Mouse (Mus musculus): ENCODE results near the gene Gm2a. TPM values are rescaled to one million over a fixed set of nuclear protein-coding genes. Genes with fewer than 3 reads are reported as not detected.

Gene Gm2a
- polyA plus RNA-seq, 1 experiment = 5.8 TPM

DNA sequence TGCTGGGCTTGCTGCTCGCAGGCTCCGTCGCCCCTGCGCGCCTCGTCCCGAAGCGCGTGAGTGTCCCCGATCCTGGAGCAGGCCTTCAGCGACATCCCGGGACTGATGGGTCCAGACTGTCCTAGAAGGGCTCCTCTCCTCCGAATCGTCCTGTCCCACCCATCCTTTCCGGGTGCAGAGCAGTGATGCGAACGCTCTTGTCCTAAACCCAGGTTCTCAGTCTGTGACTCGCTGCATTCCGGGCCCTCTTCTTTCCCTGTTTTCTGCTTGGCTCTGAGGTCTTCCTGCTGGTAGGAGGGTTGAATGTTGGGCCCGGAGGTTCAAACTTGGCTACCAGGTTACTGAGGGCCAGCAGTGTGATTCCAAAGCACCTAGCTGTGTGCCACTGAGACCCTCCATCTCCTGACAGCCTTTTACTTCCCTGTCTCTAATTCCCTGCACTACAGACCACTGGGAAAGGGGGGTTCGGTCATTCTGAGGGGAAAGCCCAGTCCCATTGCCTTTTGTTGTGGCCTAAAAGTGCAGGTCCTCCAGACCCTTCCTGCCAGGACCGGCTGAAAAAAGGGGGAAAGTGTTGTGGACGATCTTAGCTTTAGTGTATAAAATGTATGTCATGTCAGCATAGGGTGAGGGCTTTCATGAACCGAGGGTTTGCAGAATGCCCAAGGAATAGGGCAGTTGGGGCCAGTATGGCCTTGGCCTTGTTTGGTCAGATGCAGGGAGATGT lies 437 bp downstream of the Gm2a start:
- peak overlapping the region; percentile 22 for H3K4me3 ChIP-seq
- H3K27me3 ChIP-seq (ENCODE audit: control insufficient read depth, insufficient read depth, insufficient read length) = no peaks in the 10 kb centered on the region
- H3K36me3 ChIP-seq (ENCODE audit: control insufficient read depth, insufficient read depth) = no peaks in the 10 kb centered on the region
- peak overlapping the region; percentile 72 for H3K4me2 ChIP-seq (ENCODE audit: low read depth)
- H3ac ChIP-seq (ENCODE audit: control insufficient read depth, insufficient read length) = no peak overlapping the region
- TF ChIP-seq MYOG (IDR thresholded peaks at IDR 0.05; ENCODE audit: control insufficient read depth in 1 of 3, insufficient read depth in 1 of 3, insufficient read length in 2 of 3, low read depth in 2 of 3) (no peak), USF1 (IDR thresholded peaks at IDR 0.05; ENCODE audit: low read depth) (no peak), SRF (IDR thresholded peaks at IDR 0.05; ENCODE audit: control insufficient read depth, insufficient read length, low read depth) (no peak), TCF3 (IDR thresholded peaks at IDR 0.05; ENCODE audit: insufficient read length, low read depth) (no peak)
- no peaks in the 10 kb centered on the region for H3K79me2 ChIP-seq (ENCODE audit: control insufficient read depth, insufficient read depth)

DNA sequence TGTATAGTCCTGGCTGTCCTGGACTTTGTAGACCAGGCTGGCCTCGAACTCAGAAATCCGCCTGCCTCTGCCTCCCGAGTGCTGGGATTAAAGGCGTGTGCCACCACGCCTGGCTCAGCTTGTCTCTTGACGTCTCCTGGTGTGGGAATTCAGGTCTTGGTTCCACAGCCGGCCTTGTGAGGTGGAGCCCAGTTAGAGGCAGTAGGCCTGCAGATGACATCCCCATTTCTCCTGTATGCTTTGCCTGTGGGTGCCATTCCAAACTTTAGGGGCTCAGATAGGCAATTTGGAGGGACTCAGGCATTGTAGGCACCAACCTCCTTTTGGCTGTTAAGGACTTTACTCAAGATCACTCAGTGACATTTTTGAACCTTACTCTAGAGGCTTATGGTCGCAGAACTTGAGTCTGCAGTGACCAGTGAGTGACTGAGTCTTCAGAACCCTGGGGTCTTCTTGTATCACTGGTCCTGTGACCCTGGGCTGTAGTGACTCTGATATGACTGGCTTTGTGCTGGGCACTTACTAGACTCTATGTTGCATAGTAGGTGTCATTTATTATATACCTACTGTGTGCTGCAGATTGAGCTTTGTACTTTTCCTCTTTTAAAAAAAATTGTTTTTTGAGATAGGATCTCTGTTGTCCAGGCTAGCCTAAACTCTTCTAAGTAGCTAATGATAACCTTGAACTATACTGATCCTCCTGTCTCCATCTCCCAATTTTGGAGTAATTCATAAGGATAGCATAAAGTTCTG lies 1.3 kb downstream of the Gm2a start:
- H3K4me2 ChIP-seq (ENCODE audit: low read depth) = no peak overlapping the region
- no peak overlapping the region for H3ac ChIP-seq (ENCODE audit: control insufficient read depth, insufficient read length)
- H3K27me3 ChIP-seq (ENCODE audit: control insufficient read depth, insufficient read depth, insufficient read length) = no peaks in the 10 kb centered on the region
- no peaks in the 10 kb centered on the region for H3K36me3 ChIP-seq (ENCODE audit: control insufficient read depth, insufficient read depth)
- H3K4me3 ChIP-seq = peak overlapping the region; percentile 22
- H3K79me2 ChIP-seq (ENCODE audit: control insufficient read depth, insufficient read depth) = no peaks in the 10 kb centered on the region
- no peak for TF ChIP-seq MAX (IDR thresholded peaks at IDR 0.05; ENCODE audit: low read depth)
- no peak for TF ChIP-seq SRF (IDR thresholded peaks at IDR 0.05; ENCODE audit: control insufficient read depth, insufficient read length, low read depth)
- no peak for TF ChIP-seq E2F4 (IDR thresholded peaks at IDR 0.05; ENCODE audit: insufficient read depth)
- TF ChIP-seq USF1 (IDR thresholded peaks at IDR 0.05; ENCODE audit: low read depth) = no peak
- TF ChIP-seq POLR2AphosphoS2 (IDR thresholded peaks at IDR 0.05; ENCODE audit: insufficient read length, low read depth) = no peak
- TF ChIP-seq TCF3 (IDR thresholded peaks at IDR 0.05; ENCODE audit: insufficient read length, low read depth) = no peak
- no peak for TF ChIP-seq POLR2A (IDR thresholded peaks at IDR 0.05; ENCODE audit: insufficient read length, low read depth)
- TF ChIP-seq MYOD1 (IDR thresholded peaks at IDR 0.05; ENCODE audit: control insufficient read depth in 1 of 3, insufficient read length in 2 of 3, low read depth in 2 of 3) = no peak
- TF ChIP-seq CEBPB (IDR thresholded peaks at IDR 0.05; ENCODE audit: insufficient read depth, poor library complexity, severe bottlenecking) = no peak
- TF ChIP-seq MYOG (IDR thresholded peaks at IDR 0.05; ENCODE audit: control insufficient read depth in 1 of 3, insufficient read depth in 1 of 3, insufficient read length in 2 of 3, low read depth in 2 of 3) = no peak
- TF ChIP-seq TCF12 (IDR thresholded peaks at IDR 0.05; ENCODE audit: insufficient read depth, poor library complexity, severe bottlenecking) = no peak

GRCm38 (mm10) chr11:55099868-55100267 lies 2.0 kb downstream of the Gm2a start:
- H3K4me3 ChIP-seq = no peak overlapping the region
- H3K79me2 ChIP-seq (ENCODE audit: control insufficient read depth, insufficient read depth) = no peaks in the 10 kb centered on the region
- H3K36me3 ChIP-seq (ENCODE audit: control insufficient read depth, insufficient read depth) = no peaks in the 10 kb centered on the region
- no peak for TF ChIP-seq POLR2AphosphoS2 (IDR thresholded peaks at IDR 0.05; ENCODE audit: insufficient read length, low read depth)
- no peak overlapping the region for H3K4me2 ChIP-seq (ENCODE audit: low read depth)
- H3ac ChIP-seq (ENCODE audit: control insufficient read depth, insufficient read length) = no peak overlapping the region
- H3K27me3 ChIP-seq (ENCODE audit: control insufficient read depth, insufficient read depth, insufficient read length) = no peaks in the 10 kb centered on the region

DNA sequence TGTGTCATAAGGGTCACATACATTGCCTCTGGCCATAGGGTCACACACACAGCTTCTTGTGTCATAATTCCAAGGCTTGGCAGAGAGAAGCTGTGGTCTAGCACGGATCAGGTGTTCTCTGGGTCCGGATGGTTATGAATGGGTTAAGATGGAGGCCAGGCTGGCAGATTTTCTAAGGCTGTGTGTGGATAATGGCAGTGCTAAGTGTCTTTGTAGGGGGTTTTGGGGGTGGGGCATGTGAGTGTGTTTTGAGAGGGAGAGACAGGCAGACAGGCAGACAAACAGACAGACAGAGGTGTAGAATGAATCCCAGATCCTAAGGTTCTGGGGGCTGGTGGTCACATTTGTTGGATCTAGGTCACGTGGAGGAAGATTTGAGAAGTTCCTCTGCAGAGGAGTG lies 4.1 kb downstream of the Gm2a start:
- no peak overlapping the region for H3K4me3 ChIP-seq

DNA sequence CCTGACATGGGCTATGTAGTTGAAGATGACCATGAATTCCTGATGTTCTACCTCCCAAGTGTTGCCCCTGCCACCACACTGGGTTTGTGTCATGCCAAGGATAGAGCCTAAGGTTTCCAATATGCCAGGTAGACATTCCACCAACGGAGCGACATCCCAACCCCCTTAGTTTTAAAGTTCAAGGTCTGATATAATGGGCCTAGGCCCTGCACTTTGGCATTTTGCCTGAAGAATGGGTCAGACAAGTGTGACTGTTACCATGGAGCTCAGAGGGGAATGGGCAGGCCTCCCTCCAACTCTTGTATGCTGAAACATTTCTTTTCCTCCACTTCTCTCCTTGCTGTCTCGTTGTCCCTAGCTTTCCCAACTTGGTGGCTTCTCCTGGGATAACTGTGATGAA lies 5.3 kb downstream of the Gm2a start:
- H3K27me3 ChIP-seq (ENCODE audit: control insufficient read depth, insufficient read depth, insufficient read length) = no peaks in the 10 kb centered on the region
- TF ChIP-seq REST (IDR thresholded peaks at IDR 0.05; ENCODE audit: insufficient read depth, insufficient read length) = no peak
- no peak for TF ChIP-seq TCF3 (IDR thresholded peaks at IDR 0.05; ENCODE audit: insufficient read length, low read depth)
- TF ChIP-seq TCF12 (IDR thresholded peaks at IDR 0.05; ENCODE audit: insufficient read depth, poor library complexity, severe bottlenecking) = no peak
- TF ChIP-seq POLR2AphosphoS2 (IDR thresholded peaks at IDR 0.05; ENCODE audit: insufficient read length, low read depth) = no peak
- no peak for TF ChIP-seq MYOD1 (IDR thresholded peaks at IDR 0.05; ENCODE audit: control insufficient read depth in 1 of 3, insufficient read length in 2 of 3, low read depth in 2 of 3)
- no peak for TF ChIP-seq CEBPB (IDR thresholded peaks at IDR 0.05; ENCODE audit: insufficient read depth, poor library complexity, severe bottlenecking)
- no peak for TF ChIP-seq MAX (IDR thresholded peaks at IDR 0.05; ENCODE audit: low read depth)
- no peak for TF ChIP-seq SRF (IDR thresholded peaks at IDR 0.05; ENCODE audit: control insufficient read depth, insufficient read length, low read depth)
- no peak for TF ChIP-seq USF1 (IDR thresholded peaks at IDR 0.05; ENCODE audit: low read depth)
- TF ChIP-seq E2F4 (IDR thresholded peaks at IDR 0.05; ENCODE audit: insufficient read depth) = no peak
- no peak for TF ChIP-seq MYOG (IDR thresholded peaks at IDR 0.05; ENCODE audit: control insufficient read depth in 1 of 3, insufficient read depth in 1 of 3, insufficient read length in 2 of 3, low read depth in 2 of 3)
- no peak for TF ChIP-seq POLR2A (IDR thresholded peaks at IDR 0.05; ENCODE audit: insufficient read length, low read depth)
- no peak overlapping the region for H3ac ChIP-seq (ENCODE audit: control insufficient read depth, insufficient read length)
- no peak overlapping the region for H3K4me2 ChIP-seq (ENCODE audit: low read depth)
- H3K36me3 ChIP-seq (ENCODE audit: control insufficient read depth, insufficient read depth) = no peaks in the 10 kb centered on the region
- H3K79me2 ChIP-seq (ENCODE audit: control insufficient read depth, insufficient read depth) = no peaks in the 10 kb centered on the region
- H3K4me3 ChIP-seq = no peak overlapping the region

More for the DNA sequence above, 4.1 kb downstream of the Gm2a start:
- no peak for TF ChIP-seq POLR2AphosphoS2 (IDR thresholded peaks at IDR 0.05; ENCODE audit: insufficient read length, low read depth)
- TF ChIP-seq REST (IDR thresholded peaks at IDR 0.05; ENCODE audit: insufficient read depth, insufficient read length) = no peak
- TF ChIP-seq MYOG (IDR thresholded peaks at IDR 0.05; ENCODE audit: control insufficient read depth in 1 of 3, insufficient read depth in 1 of 3, insufficient read length in 2 of 3, low read depth in 2 of 3) = no peak
- no peak for TF ChIP-seq TCF3 (IDR thresholded peaks at IDR 0.05; ENCODE audit: insufficient read length, low read depth)
- TF ChIP-seq MAX (IDR thresholded peaks at IDR 0.05; ENCODE audit: low read depth) = no peak
- no peak for TF ChIP-seq SRF (IDR thresholded peaks at IDR 0.05; ENCODE audit: control insufficient read depth, insufficient read length, low read depth)
- no peak for TF ChIP-seq TCF12 (IDR thresholded peaks at IDR 0.05; ENCODE audit: insufficient read depth, poor library complexity, severe bottlenecking)
- no peak for TF ChIP-seq E2F4 (IDR thresholded peaks at IDR 0.05; ENCODE audit: insufficient read depth)
- no peak for TF ChIP-seq MYOD1 (IDR thresholded peaks at IDR 0.05; ENCODE audit: control insufficient read depth in 1 of 3, insufficient read length in 2 of 3, low read depth in 2 of 3)
- TF ChIP-seq POLR2A (IDR thresholded peaks at IDR 0.05; ENCODE audit: insufficient read length, low read depth) = no peak
- TF ChIP-seq USF1 (IDR thresholded peaks at IDR 0.05; ENCODE audit: low read depth) = no peak
- TF ChIP-seq CEBPB (IDR thresholded peaks at IDR 0.05; ENCODE audit: insufficient read depth, poor library complexity, severe bottlenecking) = no peak
- Histone ChIP-seq H3K4me2 (ENCODE audit: low read depth) (no peak overlapping the region), H3ac (ENCODE audit: control insufficient read depth, insufficient read length) (no peak overlapping the region), H3K79me2 (ENCODE audit: control insufficient read depth, insufficient read depth) (no peaks in the 10 kb centered on the region), H3K36me3 (ENCODE audit: control insufficient read depth, insufficient read depth) (no peaks in the 10 kb centered on the region), H3K27me3 (ENCODE audit: control insufficient read depth, insufficient read depth, insufficient read length) (no peaks in the 10 kb centered on the region)

All from myocyte (in vitro differentiated cells).